Mouse (Mus musculus) heart, embryonic 11.5 days (tissue): ENCODE data around the gene Nol9. TPM values are rescaled to one million over a fixed set of nuclear protein-coding genes. Genes with fewer than 3 reads are reported as not detected.

Experiments used
- ATAC-seq: fragments of 200-750 bp; cut with Nextera tagmentation; replicated peaks from 2 replicates; pipeline ENCODE4 v1.8.0; 2017; ENCODE audit warnings: moderate library complexity; ENCODE audit not compliant: insufficient number of reproducible peaks, low FRiP score, low TSS enrichment
- H3K27ac ChIP-seq: fragments of 300-500 bp; sonication (generic); 2 replicates; pipeline ENCODE4 v1.5.1; 2014; ENCODE audit warnings: mild to moderate bottlenecking, low read depth, low read length
- H3K27me3 ChIP-seq: fragments of 300-500 bp; sonication (generic); 2 replicates; pipeline ENCODE4 v1.6.1; 2014; ENCODE audit warnings: mild to moderate bottlenecking, low read length, mixed read lengths; ENCODE audit not compliant: control insufficient read depth, insufficient read depth
- H3K36me3 ChIP-seq: fragments of 300-500 bp; sonication (generic); 2 replicates; pipeline ENCODE4 v1.6.1; 2014; ENCODE audit warnings: mild to moderate bottlenecking, low read length, moderate library complexity, mixed read lengths; ENCODE audit not compliant: control insufficient read depth, insufficient read depth
- H3K4me1 ChIP-seq: fragments of 300-500 bp; sonication (generic); 2 replicates; pipeline ENCODE4 v1.6.1; 2014; ENCODE audit warnings: low read length; ENCODE audit not compliant: control insufficient read depth, insufficient read depth
- H3K4me2 ChIP-seq: fragments of 300-500 bp; sonication (generic); 2 replicates; pipeline ENCODE4 v1.6.1; 2014; ENCODE audit warnings: mild to moderate bottlenecking, moderate library complexity
- H3K4me3 ChIP-seq: fragments of 300-500 bp; sonication (generic); 2 replicates; pipeline ENCODE4 v1.5.1; 2014; ENCODE audit warnings: low read depth, low read length
- H3K9ac ChIP-seq: fragments of 300-500 bp; sonication (generic); 2 replicates; pipeline ENCODE4 v1.6.1; 2014; ENCODE audit warnings: mild to moderate bottlenecking, low read depth, low read length, moderate library complexity
- H3K9me3 ChIP-seq: fragments of 300-500 bp; sonication (generic); replicated peaks from 2 replicates; pipeline ENCODE4 v1.6.1; 2016; ENCODE audit warnings: low read length; ENCODE audit not compliant: control insufficient read depth
- WGBS: fragments of 180-500 bp; shearing (Covaris S2); extraction: QIAGEN DNeasy Blood & Tissue Kit; methylation state at CpG from one replicate; pipeline ENCODE4 v1.1.7; 2014; ENCODE audit not compliant: insufficient replicate concordance; 5-methylcytosine and 5-hydroxymethylcytosine counted together
- polyA plus RNA-seq: library from polyadenylated mRNA; unstranded; fragments of >200 nt; fragmentation: Nextera tagmentation; extraction: Ambion mirVana; gene quantifications from 2 replicates; pipeline ENCODE4 v1.2.1, GENCODE M21; 2014

Gene Nol9
- polyA plus RNA-seq, 1 experiment from 2014 or later, result 18.0 TPM

DNA sequence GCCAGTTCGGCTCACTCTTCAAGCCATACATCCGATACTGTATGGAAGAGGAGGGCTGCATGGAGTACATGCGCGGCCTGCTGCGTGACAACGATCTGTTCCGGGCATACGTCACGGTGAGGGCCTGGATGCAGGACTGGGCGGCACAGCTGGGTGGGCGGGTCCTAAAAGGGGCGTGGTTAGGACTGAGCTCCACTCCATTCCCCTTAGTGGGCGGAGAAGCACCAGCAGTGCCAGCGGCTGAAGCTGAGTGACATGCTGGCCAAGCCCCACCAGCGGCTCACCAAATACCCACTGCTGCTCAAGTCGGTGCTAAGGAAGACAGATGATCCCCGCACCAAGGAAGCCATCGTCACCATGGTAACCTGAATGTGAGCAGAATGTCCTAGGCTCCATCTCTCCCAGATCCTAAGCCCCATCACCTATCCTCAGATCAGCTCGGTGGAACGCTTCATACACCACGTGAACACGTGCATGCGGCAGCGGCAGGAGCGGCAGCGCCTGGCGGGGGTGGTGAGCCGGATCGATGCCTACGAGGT is 68.9 kb downstream of the Nol9 start:
- 14% methylated on average over 30 of the region's 30 CpGs for WGBS
- ATAC-seq, result peak; percentile 91
- Histone ChIP-seq H3K4me3 (peak overlapping the region; percentile 45), H3K27ac (peak overlapping the region; percentile 68), H3K36me3 (peaks cover 15% of the 10 kb centered on the region), H3K4me1 (peaks cover 10% of the 10 kb centered on the region; the same call in 1 of the 2 replicates), H3K9me3 (no peaks in the 10 kb centered on the region), H3K4me2 (peak overlapping the region; percentile 90), H3K9ac (peak overlapping the region; percentile 43; the same call in 1 of the 2 replicates), H3K27me3 (0 out of 2 replicates have a peak, but pooled peaks cover 3% of the 10 kb centered on the region)

DNA sequence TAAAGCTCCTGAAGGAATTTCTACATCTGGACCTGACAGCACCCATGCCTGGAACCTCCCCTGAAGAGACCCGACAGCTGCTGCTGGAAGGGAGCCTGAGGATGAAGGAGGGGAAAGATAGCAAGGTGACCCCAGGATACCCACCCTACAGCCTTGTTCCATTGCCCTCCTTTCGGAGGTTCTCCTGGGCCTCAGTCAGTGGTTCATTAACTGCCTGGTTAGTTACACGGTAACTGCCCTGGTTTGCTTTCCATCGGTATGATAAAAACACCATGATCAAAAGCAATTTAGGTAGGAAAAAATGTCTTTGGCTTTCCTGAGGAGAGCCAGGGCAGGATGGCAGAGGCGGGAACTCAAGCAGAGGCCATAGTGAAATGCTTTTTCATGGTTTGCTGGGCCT is 69.6 kb downstream of the Nol9 start:
- H3K27ac ChIP-seq, result no peak overlapping the region
- H3K4me1 ChIP-seq, result peaks cover 10% of the 10 kb centered on the region; the same call in 1 of the 2 replicates
- H3K9ac ChIP-seq, result no peak overlapping the region
- peaks cover 14% of the 10 kb centered on the region for H3K36me3 ChIP-seq
- no peak for ATAC-seq
- H3K4me3 ChIP-seq, result no peak overlapping the region
- no peaks in the 10 kb centered on the region for H3K9me3 ChIP-seq
- H3K4me2 ChIP-seq, result peak overlapping the region; percentile 90; the same call in 1 of the 2 replicates
- WGBS, result 88% methylated on average over 5 of the region's 5 CpGs
- peaks cover 4% of the 10 kb centered on the region for H3K27me3 ChIP-seq

DNA sequence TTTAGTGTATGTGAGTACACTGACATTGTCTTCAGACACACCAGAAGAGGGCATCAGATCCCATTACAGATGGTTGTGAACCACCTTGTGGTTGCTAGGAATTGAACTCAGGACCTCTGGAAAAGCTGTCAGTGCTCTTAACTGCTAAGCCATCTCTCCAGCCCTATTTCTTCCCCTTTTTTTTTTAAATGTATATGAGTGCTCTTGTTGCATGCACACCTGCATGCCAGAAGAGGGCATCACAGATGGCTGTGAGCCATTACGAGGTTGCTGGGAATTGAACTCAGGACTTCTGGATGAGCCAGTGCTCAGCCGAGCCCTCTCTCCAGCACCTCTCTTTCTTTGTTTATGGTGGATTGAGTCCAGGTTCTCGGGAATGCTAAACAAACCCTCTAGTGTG is 70.4 kb downstream of the Nol9 start:
- Histone ChIP-seq H3K9me3 (no peaks in the 10 kb centered on the region), H3K4me1 (peaks cover 10% of the 10 kb centered on the region; the same call in 1 of the 2 replicates), H3K27ac (no peak overlapping the region), H3K4me2 (no peak overlapping the region), H3K4me3 (no peak overlapping the region), H3K36me3 (peaks cover 12% of the 10 kb centered on the region), H3K9ac (no peak overlapping the region), H3K27me3 (peaks cover 13% of the 10 kb centered on the region)
- WGBS, result 77% methylated on average over 3 of the region's 3 CpGs
- ATAC-seq, result no peak

DNA sequence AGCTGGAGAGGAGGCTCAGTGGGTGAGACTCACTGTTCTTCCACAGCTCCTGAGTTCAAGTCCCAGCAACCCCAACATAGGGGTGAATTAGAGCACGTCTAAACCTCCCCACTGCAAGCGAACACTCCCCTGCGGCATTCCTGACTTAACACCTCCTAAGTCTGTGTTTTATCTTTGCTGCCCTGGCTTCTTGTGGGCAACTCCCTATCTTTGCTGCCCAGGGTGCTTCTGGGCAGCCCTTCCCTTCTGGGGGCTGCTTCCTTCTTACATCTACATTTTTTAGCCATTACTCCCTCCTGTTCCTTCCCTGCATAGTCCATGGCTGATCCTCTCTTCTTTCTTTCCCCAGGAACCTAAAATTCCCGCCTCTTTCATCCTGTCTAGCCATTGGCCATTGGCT is 71.6 kb downstream of the Nol9 start:
- Histone ChIP-seq H3K27me3 (peaks cover 21% of the 10 kb centered on the region), H3K9ac (no peak overlapping the region), H3K4me3 (no peak overlapping the region), H3K27ac (no peak overlapping the region), H3K4me1 (peaks cover 13% of the 10 kb centered on the region), H3K9me3 (no peaks in the 10 kb centered on the region), H3K4me2 (no peak overlapping the region), H3K36me3 (peaks cover 12% of the 10 kb centered on the region)
- no peak for ATAC-seq
- WGBS, result 63% methylated on average over 4 of the region's 4 CpGs

Other genes starting within 250 kb of the Nol9 start
- 137 and 138 TPM in 2 replicates for gene Camta1, start 177.4 kb upstream of the Nol9 start, polyA plus RNA-seq
- gene Dnajc11, start 105.6 kb upstream of the Nol9 start, polyA plus RNA-seq, result 57.7 and 57.8 TPM in 2 replicates
- gene Thap3, start 50.3 kb upstream of the Nol9 start, polyA plus RNA-seq, result 18.9 and 19.7 TPM in 2 replicates
- 14.3 and 21.7 TPM in 2 replicates for gene Phf13, start 43.1 kb upstream of the Nol9 start, polyA plus RNA-seq
- 11.4 and 17.8 TPM in 2 replicates for gene Klhl21, start 30.5 kb upstream of the Nol9 start, polyA plus RNA-seq
- gene Zbtb48, start 11.7 kb upstream of the Nol9 start, polyA plus RNA-seq, result 11.8 and 12.2 TPM in 2 replicates
- 0.14 and 0.16 TPM in 2 replicates for gene Tas1r1, start 753 bp upstream of the Nol9 start, polyA plus RNA-seq
- 6.6 and 7.0 TPM in 2 replicates for gene Plekhg5, start 33.2 kb downstream of the Nol9 start, polyA plus RNA-seq
- 0.27 and 0.58 TPM in 2 replicates for gene Tnfrsf25, start 76.6 kb downstream of the Nol9 start, polyA plus RNA-seq
- gene Espn, start 113.0 kb downstream of the Nol9 start, polyA plus RNA-seq, result 0.90 and 1.3 TPM in 2 replicates
- gene Hes2, start 119.5 kb downstream of the Nol9 start, polyA plus RNA-seq, result 0.07 TPM in 1 of 2 replicates, not detected in the other
- gene Acot7, start 138.8 kb downstream of the Nol9 start, polyA plus RNA-seq, result 53.1 and 53.6 TPM in 2 replicates
- 7.8 and 9.0 TPM in 2 replicates for gene Gpr153, start 234.9 kb downstream of the Nol9 start, polyA plus RNA-seq